Mouse (Mus musculus): ENCODE measurements around the gene Ripor3. TPM values are rescaled to one million over a fixed set of nuclear protein-coding genes. Genes with fewer than 3 reads are reported as not detected.

Ripor3 gene
- polyA plus RNA-seq, 1 experiment from 2014 or later: 0.49 TPM

DNA sequence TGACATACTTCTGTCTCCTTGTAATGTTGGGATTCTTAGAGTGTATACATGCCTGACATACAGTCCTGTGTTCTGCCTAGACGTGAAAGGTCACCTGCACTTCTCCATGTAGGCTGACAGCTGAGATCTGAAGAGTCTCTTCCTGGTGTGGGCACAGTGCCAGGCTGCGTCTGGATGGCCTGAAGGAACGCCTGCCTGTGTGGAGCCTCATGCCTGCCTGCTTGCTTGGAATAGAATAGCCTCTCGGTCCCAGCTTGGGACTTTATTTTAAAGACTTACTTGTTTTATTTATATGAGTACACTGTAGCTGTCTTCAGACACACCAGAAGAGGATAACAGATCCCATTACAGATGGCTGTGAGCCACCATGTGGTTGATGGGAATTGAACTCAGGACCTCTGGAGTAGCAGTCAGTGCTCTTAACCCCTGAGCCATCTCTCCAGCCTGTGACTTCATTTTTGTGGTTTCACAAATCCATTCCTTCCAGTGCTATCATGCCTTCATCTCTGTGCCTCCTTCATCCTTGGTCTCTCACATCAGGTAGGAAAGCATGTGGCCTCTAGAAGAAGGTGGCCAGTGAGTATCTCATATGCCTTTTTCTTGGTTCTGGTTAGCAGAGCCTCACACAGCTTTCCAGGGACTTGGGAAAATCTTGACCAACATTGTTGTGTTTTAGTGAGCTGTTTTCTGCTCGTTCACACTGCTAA lies 52.2 kb downstream of the Ripor3 start:
- 84% methylated on average over 5 of the region's 5 CpGs for WGBS
- Histone ChIP-seq H3K4me1 (peaks cover 8% of the 10 kb centered on the region), H3K9me3 (replicated peaks) (no peaks in the 10 kb centered on the region), H3K36me3 (peaks cover 11% of the 10 kb centered on the region), H3K27ac (no peak overlapping the region), H3K27me3 (ENCODE audit: low read depth, poor library complexity, severe bottlenecking) (no peaks in the 10 kb centered on the region), H3K4me3 (no peak overlapping the region)
- no peak for DNase-seq (ENCODE audit: low spot score)

- DNase-seq (ENCODE audit: low spot score): no peak
- peaks cover 8% of the 10 kb centered on the region for H3K4me1 ChIP-seq
- H3K4me3 ChIP-seq: no peak overlapping the region
- no peaks in the 10 kb centered on the region for H3K9me3 ChIP-seq (replicated peaks)
- no peak overlapping the region for H3K27ac ChIP-seq
- peaks cover 9% of the 10 kb centered on the region for H3K36me3 ChIP-seq
- WGBS: 89% methylated on average over 1 of the region's 1 CpGs
- no peaks in the 10 kb centered on the region for H3K27me3 ChIP-seq (ENCODE audit: low read depth, poor library complexity, severe bottlenecking)
Measured at GRCm38 (mm10) chr2:167957539-167957938, 52.9 kb downstream of the Ripor3 start.

DNA sequence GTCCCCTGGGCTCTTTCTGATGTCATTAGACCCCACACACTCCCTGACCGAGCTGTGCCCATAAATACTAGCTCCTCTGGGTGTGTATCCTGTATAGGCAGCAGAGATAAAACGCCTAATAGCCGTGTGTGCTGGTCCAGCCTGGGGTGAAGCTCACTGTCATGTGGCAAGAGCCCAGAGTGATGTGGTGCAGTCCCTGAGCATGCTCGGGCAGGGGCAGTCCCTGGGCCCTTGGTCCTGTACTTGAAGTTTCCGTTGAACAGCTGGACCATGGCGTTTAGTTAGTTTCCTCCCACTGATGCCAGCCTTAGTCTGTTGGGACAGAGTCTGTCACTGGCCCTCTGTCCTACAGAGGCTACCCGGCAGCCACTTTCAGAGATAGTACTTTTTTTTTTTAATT lies 55.5 kb downstream of the Ripor3 start:
- no peak overlapping the region for H3K27ac ChIP-seq
- H3K9me3 ChIP-seq (replicated peaks): no peaks in the 10 kb centered on the region
- no peak overlapping the region for H3K4me3 ChIP-seq
- H3K4me1 ChIP-seq: peaks cover 9% of the 10 kb centered on the region
- WGBS: 89% methylated on average over 7 of the region's 7 CpGs
- no peak for DNase-seq (ENCODE audit: low spot score)
- H3K36me3 ChIP-seq: peaks cover 9% of the 10 kb centered on the region
- no peaks in the 10 kb centered on the region for H3K27me3 ChIP-seq (ENCODE audit: low read depth, poor library complexity, severe bottlenecking)

GRCm38 (mm10) chr2:167953819-167954218 lies 56.6 kb downstream of the Ripor3 start:
- peaks cover 9% of the 10 kb centered on the region for H3K36me3 ChIP-seq
- H3K27me3 ChIP-seq (ENCODE audit: low read depth, poor library complexity, severe bottlenecking): no peaks in the 10 kb centered on the region
- no peak for DNase-seq (ENCODE audit: low spot score)
- H3K4me3 ChIP-seq: no peak overlapping the region
- 90% methylated on average over 10 of the region's 10 CpGs for WGBS
- H3K9me3 ChIP-seq (replicated peaks): no peaks in the 10 kb centered on the region
- peaks cover 15% of the 10 kb centered on the region for H3K4me1 ChIP-seq
- H3K27ac ChIP-seq: 0 out of 2 replicates have a peak overlapping the region, but pooled peaks have one; percentile 3

DNA sequence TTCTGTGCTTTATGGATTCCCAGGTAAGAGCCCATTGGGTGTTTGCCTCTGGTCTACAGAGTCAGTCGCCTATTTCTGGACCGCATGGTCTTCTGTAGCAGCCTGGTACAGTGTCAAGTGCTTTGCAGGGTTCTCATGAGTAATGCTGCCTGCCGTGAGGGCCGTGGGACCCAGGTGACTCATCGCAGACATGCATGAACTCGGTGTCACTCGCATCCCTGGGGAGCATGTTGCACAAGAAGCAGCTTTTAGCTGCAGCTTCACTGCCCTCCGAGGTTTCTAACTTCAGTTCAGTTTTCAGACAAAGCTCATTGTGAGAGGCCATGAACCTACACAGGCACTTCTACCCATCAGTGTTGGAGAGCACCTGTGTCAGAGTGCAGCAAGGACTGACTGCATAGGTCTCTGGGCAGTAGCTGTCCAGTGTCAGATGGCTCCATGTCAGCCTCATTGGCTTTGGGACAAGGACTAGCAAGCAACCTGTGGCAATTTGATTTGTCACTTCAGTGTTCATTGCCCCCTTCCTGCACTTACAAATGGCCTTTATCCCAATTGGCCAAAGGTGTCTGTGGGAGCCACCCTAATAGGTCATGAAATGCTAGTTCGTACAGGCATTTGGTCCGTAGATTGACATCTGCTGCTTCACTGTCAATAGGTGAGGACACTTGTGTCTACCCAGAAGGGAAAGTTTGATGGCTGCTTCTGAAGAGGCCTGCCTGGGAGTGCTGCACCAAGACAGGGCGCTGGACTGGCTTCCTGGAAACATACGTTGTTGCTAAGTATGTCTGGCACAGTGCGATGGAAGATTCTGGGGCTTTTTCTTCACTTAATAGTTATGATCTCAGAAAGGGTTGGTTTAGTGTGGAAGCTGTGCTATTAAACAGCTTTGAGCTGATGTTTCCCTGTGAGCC lies 58.9 kb downstream of the Ripor3 start:
- DNase-seq (ENCODE audit: low spot score): no peak
- 92% methylated on average over 13 of the region's 13 CpGs for WGBS
- H3K36me3 ChIP-seq: peaks cover 3% of the 10 kb centered on the region; the same call in 1 of the 2 replicates
- no peak overlapping the region for H3K4me3 ChIP-seq
- no peaks in the 10 kb centered on the region for H3K9me3 ChIP-seq (replicated peaks)
- no peak overlapping the region for H3K27ac ChIP-seq
- no peaks in the 10 kb centered on the region for H3K27me3 ChIP-seq (ENCODE audit: low read depth, poor library complexity, severe bottlenecking)
- H3K4me1 ChIP-seq: peaks cover 24% of the 10 kb centered on the region

- Histone ChIP-seq H3K9me3 (replicated peaks) (no peaks in the 10 kb centered on the region), H3K36me3 (peaks cover 3% of the 10 kb centered on the region; the same call in 1 of the 2 replicates), H3K4me3 (no peak overlapping the region), H3K27ac (no peak overlapping the region), H3K27me3 (ENCODE audit: low read depth, poor library complexity, severe bottlenecking) (no peaks in the 10 kb centered on the region), H3K4me1 (peaks cover 26% of the 10 kb centered on the region)
- WGBS: 94% methylated on average over 6 of the region's 6 CpGs
- no peak for DNase-seq (ENCODE audit: low spot score)
Measured at GRCm38 (mm10) chr2:167950681-167951080, 59.7 kb downstream of the Ripor3 start.

GRCm38 (mm10) chr2:167949808-167950207 lies 60.6 kb downstream of the Ripor3 start:
- no peak for DNase-seq (ENCODE audit: low spot score)
- H3K36me3 ChIP-seq: peaks cover 2% of the 10 kb centered on the region; the same call in 1 of the 2 replicates
- no peaks in the 10 kb centered on the region for H3K9me3 ChIP-seq (replicated peaks)
- peaks cover 35% of the 10 kb centered on the region for H3K4me1 ChIP-seq
- WGBS: 77% methylated on average over 2 of the region's 2 CpGs
- H3K27ac ChIP-seq: peak overlapping the region; percentile 32; the same call in 1 of the 2 replicates
- H3K27me3 ChIP-seq (ENCODE audit: low read depth, poor library complexity, severe bottlenecking): no peaks in the 10 kb centered on the region
- no peak overlapping the region for H3K4me3 ChIP-seq

DNA sequence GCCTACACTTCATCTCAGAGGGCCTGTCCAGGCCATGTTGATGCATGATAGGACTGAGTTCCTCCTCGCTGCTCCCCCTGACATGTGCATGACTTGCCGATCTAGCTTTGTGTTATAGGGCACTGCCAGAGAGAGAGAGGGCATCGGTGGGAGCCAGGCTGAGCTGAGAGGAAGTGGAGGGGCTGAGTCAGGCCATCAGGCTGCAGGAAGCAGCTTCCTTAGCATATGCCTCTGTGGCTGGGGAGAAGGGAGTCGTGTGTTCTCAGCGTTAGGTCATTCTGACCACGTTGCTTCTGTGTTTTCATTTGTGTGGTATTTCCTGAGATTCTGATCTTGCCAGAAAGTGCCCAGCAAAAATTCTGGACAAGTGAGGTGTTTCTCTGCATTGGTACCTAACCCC lies 61.2 kb downstream of the Ripor3 start:
- no peak overlapping the region for H3K4me3 ChIP-seq
- H3K27ac ChIP-seq: no peak overlapping the region
- 79% methylated on average over 6 of the region's 6 CpGs for WGBS
- H3K4me1 ChIP-seq: peaks cover 40% of the 10 kb centered on the region
- H3K9me3 ChIP-seq (replicated peaks): no peaks in the 10 kb centered on the region
- DNase-seq (ENCODE audit: low spot score): no peak
- no peaks in the 10 kb centered on the region for H3K27me3 ChIP-seq (ENCODE audit: low read depth, poor library complexity, severe bottlenecking)
- H3K36me3 ChIP-seq: no peaks in the 10 kb centered on the region; the same call in 1 of the 2 replicates

DNA sequence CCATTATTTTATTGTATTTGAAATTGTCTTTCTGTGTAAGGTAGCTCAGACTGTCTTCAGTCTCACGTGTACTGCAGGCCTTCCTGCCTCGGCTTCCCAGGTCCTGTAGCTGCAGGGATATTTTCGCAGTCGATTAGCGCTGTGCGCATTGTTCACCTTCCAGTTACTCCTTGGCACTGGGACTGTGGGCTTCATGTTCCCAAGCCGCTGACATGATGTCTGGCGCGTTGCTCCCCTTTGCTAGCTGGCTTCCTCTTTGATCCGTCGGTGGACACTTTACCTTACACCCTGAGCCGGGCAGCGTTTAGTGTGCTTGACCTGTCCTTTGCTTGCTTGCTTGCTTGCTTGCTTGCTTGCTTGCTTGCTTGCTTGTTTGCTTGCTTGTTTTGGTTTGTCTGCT lies 61.9 kb downstream of the Ripor3 start:
- 92% methylated on average over 13 of the region's 13 CpGs for WGBS
- no peak for DNase-seq (ENCODE audit: low spot score)
- H3K27me3 ChIP-seq (ENCODE audit: low read depth, poor library complexity, severe bottlenecking): no peaks in the 10 kb centered on the region
- H3K9me3 ChIP-seq (replicated peaks): no peaks in the 10 kb centered on the region
- no peak overlapping the region for H3K4me3 ChIP-seq
- H3K27ac ChIP-seq: peak overlapping the region; percentile 4; the same call in 1 of the 2 replicates
- peaks cover 2% of the 10 kb centered on the region; the same call in 1 of the 2 replicates for H3K36me3 ChIP-seq
- H3K4me1 ChIP-seq: peaks cover 43% of the 10 kb centered on the region

DNA sequence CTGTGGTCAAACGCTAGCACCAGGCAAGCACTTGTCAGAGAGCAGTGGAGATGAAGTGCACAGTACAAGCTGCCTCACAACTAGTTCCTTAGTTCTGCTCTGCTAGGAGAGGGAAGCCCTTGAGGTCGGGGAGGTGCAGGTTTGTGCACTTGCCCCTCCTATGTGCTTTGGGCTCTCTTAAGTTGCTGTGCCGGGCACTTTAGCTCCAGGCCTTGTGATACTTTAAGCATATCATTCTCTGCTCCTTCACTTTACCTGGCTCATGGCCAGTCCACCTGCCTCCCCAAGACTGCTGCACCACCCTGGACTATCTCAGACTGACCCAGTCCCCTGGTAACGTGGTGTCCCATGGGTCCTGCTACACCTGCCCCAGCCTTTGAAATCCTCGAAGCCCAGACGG lies 62.4 kb downstream of the Ripor3 start:
- Histone ChIP-seq H3K4me1 (peaks cover 49% of the 10 kb centered on the region), H3K36me3 (peaks cover 2% of the 10 kb centered on the region; the same call in 1 of the 2 replicates), H3K27ac (no peak overlapping the region), H3K27me3 (ENCODE audit: low read depth, poor library complexity, severe bottlenecking) (no peaks in the 10 kb centered on the region), H3K9me3 (replicated peaks) (no peaks in the 10 kb centered on the region), H3K4me3 (no peak overlapping the region)
- 78% methylated on average over 6 of the region's 6 CpGs for WGBS
- DNase-seq (ENCODE audit: low spot score): no peak

- no peak overlapping the region for H3K4me3 ChIP-seq
- no peak overlapping the region for H3K27ac ChIP-seq
- H3K4me1 ChIP-seq: peaks cover 56% of the 10 kb centered on the region
- DNase-seq (ENCODE audit: low spot score): no peak
- peaks cover 2% of the 10 kb centered on the region; the same call in 1 of the 2 replicates for H3K36me3 ChIP-seq
- H3K9me3 ChIP-seq (replicated peaks): no peaks in the 10 kb centered on the region
- 83% methylated on average over 3 of the region's 3 CpGs for WGBS
- no peaks in the 10 kb centered on the region for H3K27me3 ChIP-seq (ENCODE audit: low read depth, poor library complexity, severe bottlenecking)
Measured at GRCm38 (mm10) chr2:167947251-167947650, 63.2 kb downstream of the Ripor3 start.

DNA sequence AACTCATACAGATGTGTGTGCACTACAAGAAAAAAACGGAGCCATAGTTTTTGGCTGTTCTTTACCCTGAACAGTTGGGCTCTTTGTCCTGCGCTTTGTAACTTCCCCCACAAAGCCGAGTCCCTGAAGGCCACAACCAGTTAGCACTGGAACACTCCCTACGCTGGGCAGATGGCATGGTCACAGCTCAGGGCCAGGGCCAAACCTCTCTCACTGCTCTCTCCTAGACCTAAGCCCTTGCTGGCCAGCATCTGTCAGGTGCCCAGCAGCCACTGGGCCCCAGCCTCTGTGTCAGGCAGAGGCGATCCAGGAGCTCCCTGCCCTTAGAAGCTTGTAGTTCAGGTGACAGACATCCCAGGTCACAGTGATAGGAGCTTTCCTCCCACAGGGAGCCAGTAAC lies 65.0 kb downstream of the Ripor3 start:
- no peaks in the 10 kb centered on the region for H3K9me3 ChIP-seq (replicated peaks)

DNA sequence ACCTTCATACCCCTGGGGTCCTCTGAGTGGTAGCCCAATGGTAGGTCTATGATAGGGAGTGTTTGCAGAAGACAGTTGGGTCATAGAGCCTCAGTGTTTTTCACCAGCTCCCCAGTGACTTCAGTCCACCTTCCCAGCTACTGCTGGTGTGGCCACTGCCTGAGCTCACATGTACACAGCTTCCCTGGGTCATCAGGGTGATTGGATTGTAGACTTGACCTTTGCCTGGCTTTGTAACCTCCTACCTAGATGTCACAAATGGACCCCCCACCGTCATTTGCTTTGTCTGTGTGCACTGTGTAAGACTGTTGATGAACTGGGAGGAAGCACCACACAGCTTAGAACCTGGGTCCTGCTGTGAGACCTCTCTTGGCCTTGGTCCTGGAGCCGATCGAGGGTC lies 66.2 kb downstream of the Ripor3 start:
- Histone ChIP-seq H3K27ac (0 out of 2 replicates have a peak overlapping the region, but pooled peaks have one; percentile 36), H3K36me3 (0 out of 2 replicates have a peak, but pooled peaks cover 2% of the 10 kb centered on the region), H3K27me3 (ENCODE audit: low read depth, poor library complexity, severe bottlenecking) (no peaks in the 10 kb centered on the region), H3K4me3 (no peak overlapping the region), H3K9me3 (replicated peaks) (no peaks in the 10 kb centered on the region), H3K4me1 (peaks cover 76% of the 10 kb centered on the region)
- WGBS: 89% methylated on average over 3 of the region's 3 CpGs
- DNase-seq (ENCODE audit: low spot score): no peak

More for the DNA sequence above, 65.0 kb downstream of the Ripor3 start:
- Histone ChIP-seq H3K27ac (peak overlapping the region; percentile 50; the same call in 1 of the 2 replicates), H3K4me3 (no peak overlapping the region), H3K4me1 (peaks cover 72% of the 10 kb centered on the region), H3K27me3 (ENCODE audit: low read depth, poor library complexity, severe bottlenecking) (no peaks in the 10 kb centered on the region), H3K36me3 (0 out of 2 replicates have a peak, but pooled peaks cover 2% of the 10 kb centered on the region)
- 95% methylated on average over 5 of the region's 5 CpGs for WGBS
- DNase-seq (ENCODE audit: low spot score): no peak

All from limb, embryonic 10.5 days (tissue).